Mouse (Mus musculus): ENCODE results near the gene Gm37240. TPM values are rescaled to one million over a fixed set of nuclear protein-coding genes. Genes with fewer than 3 reads are reported as not detected.

Gene Gm37240
- polyA plus RNA-seq, 1 experiment from 2014 or later: 4.6 TPM

DNA sequence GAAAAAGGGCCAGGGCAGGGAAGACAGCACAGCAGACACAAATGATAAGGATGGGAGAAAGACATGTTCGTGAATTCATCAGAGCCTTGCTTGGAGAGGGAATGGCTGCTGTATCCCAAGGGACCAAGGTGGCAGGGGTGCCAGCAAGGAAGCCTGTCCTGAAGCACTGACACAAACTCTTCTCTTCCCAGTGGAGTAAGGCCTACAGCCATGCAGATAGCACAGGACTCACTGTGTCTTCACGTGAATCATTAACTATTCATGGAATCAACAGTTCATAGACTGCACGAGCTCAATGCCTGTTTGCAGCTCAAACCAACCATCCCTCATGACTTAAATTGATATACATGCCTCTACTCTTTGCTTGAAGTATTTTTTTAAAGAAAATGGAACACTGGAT is 209.4 kb downstream of the Gm37240 start:
- 70% methylated on average over 3 of the region's 3 CpGs for WGBS
- Histone ChIP-seq H3K36me3 (ENCODE audit: control insufficient read depth, insufficient read depth, low read length) (no peaks in the 10 kb centered on the region), H3K4me3 (ENCODE audit: low read length) (no peak overlapping the region), H3K4me1 (replicated peaks; ENCODE audit: control insufficient read depth, insufficient read depth, low read length) (no peaks in the 10 kb centered on the region), H3K4me2 (ENCODE audit: low read depth, low read length) (no peak overlapping the region), H3K9me3 (ENCODE audit: control insufficient read depth, low read length) (no peaks in the 10 kb centered on the region), H3K27ac (ENCODE audit: low read length) (no peak overlapping the region), H3K27me3 (ENCODE audit: control insufficient read depth, insufficient read depth, low read depth, low read length) (no peaks in the 10 kb centered on the region), H3K9ac (ENCODE audit: low read length) (no peak overlapping the region)
- no peak for ATAC-seq (ENCODE audit: low read depth)

DNA sequence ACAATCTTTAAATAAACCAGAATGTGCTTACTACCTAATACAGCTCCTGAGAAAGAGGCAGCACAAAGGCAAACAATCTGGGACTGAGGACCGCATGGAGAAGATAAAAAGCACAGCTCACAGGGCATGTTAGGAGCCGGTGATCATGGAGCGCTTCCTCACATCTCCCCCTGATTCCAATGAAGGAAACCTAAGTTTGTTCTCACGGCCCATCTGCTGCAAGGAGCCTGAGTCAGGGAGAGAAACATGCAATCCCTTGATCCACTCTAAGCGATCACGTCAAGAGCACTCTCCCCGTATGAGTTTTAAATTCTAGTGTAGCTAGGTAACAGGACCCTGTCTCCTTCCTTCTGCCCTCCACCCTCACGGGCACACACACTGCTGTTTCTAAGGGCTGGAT is 210.2 kb downstream of the Gm37240 start:
- H3K9me3 ChIP-seq (ENCODE audit: control insufficient read depth, low read length): no peaks in the 10 kb centered on the region
- H3K27ac ChIP-seq (ENCODE audit: low read length): no peak overlapping the region
- 54% methylated on average over 8 of the region's 8 CpGs for WGBS
- ATAC-seq (ENCODE audit: low read depth): no peak
- H3K27me3 ChIP-seq (ENCODE audit: control insufficient read depth, insufficient read depth, low read depth, low read length): no peaks in the 10 kb centered on the region
- H3K4me3 ChIP-seq (ENCODE audit: low read length): no peak overlapping the region
- no peak overlapping the region for H3K4me2 ChIP-seq (ENCODE audit: low read depth, low read length)
- H3K36me3 ChIP-seq (ENCODE audit: control insufficient read depth, insufficient read depth, low read length): no peaks in the 10 kb centered on the region
- no peak overlapping the region for H3K9ac ChIP-seq (ENCODE audit: low read length)
- H3K4me1 ChIP-seq (replicated peaks; ENCODE audit: control insufficient read depth, insufficient read depth, low read length): no peaks in the 10 kb centered on the region

DNA sequence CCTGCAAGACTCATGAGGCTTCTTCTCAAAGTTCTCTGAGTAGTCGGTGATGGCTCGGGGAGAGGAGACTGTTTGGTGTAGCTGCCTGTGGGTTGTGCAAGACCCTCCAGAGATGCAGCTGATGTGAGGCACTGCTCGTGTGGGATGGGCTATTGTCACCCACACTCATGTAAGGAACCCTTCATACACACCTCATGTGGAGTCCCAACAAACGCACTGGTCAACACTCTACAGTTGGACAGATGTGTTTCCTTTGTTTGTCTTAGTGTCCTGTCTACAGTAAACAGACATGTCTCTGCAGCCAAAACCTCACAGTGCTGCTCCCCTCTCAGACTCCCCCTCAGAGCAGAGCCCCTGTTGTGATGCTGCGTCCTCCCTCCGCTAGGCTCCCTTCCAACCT is 217.5 kb downstream of the Gm37240 start:
- Histone ChIP-seq H3K4me3 (ENCODE audit: low read length) (no peak overlapping the region), H3K9me3 (ENCODE audit: control insufficient read depth, low read length) (no peaks in the 10 kb centered on the region), H3K4me1 (replicated peaks; ENCODE audit: control insufficient read depth, insufficient read depth, low read length) (no peaks in the 10 kb centered on the region), H3K9ac (ENCODE audit: low read length) (no peak overlapping the region), H3K27ac (ENCODE audit: low read length) (no peak overlapping the region), H3K27me3 (ENCODE audit: control insufficient read depth, insufficient read depth, low read depth, low read length) (no peaks in the 10 kb centered on the region), H3K36me3 (ENCODE audit: control insufficient read depth, insufficient read depth, low read length) (no peaks in the 10 kb centered on the region), H3K4me2 (ENCODE audit: low read depth, low read length) (no peak overlapping the region)
- ATAC-seq (ENCODE audit: low read depth): peak; percentile 52; the same call in 1 of the 2 replicates
- WGBS: 56% methylated on average over 6 of the region's 6 CpGs

DNA sequence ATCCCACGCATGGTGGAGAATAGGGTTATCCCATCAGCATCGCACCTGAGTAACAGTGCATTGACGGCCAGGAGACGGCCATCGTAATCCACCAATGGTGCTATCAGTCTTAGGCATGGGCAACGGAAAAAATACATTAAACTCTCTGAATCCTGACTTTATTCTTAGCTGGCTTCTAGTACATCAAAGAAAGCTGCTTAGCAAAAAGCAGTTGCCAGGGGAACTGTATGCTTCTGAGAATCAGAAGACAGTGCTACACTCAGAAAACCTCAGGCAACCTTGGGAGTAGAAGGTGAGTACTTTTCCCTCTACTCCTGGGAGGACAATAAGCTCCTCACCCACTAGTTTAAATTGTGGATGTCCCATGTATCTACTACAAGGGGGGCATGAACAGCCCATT is 219.6 kb downstream of the Gm37240 start:
- H3K4me1 ChIP-seq (replicated peaks; ENCODE audit: control insufficient read depth, insufficient read depth, low read length): no peaks in the 10 kb centered on the region
- H3K4me3 ChIP-seq (ENCODE audit: low read length): no peak overlapping the region
- ATAC-seq (ENCODE audit: low read depth): no peak
- no peak overlapping the region for H3K9ac ChIP-seq (ENCODE audit: low read length)
- H3K27ac ChIP-seq (ENCODE audit: low read length): no peak overlapping the region
- no peaks in the 10 kb centered on the region for H3K27me3 ChIP-seq (ENCODE audit: control insufficient read depth, insufficient read depth, low read depth, low read length)
- 86% methylated on average over 6 of the region's 6 CpGs for WGBS
- H3K9me3 ChIP-seq (ENCODE audit: control insufficient read depth, low read length): no peaks in the 10 kb centered on the region
- no peaks in the 10 kb centered on the region for H3K36me3 ChIP-seq (ENCODE audit: control insufficient read depth, insufficient read depth, low read length)
- no peak overlapping the region for H3K4me2 ChIP-seq (ENCODE audit: low read depth, low read length)

DNA sequence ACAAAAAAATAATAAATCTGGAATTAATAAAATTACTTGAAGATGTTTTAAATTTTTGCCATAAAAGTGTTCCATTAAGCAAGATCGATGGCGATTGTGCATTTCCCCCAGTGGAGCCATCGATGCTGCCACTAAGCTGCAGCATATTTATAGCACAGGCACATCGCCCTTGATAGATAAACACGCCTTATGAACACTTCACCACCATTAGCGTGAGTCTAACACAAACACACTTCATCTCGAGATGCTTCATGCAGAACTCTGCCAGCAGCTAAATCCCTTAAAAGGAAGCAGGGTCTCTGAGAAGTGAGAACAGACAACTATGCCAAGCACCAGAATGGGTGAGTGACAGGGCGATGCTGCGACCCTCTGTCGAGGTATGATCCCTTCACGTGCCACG is 220.6 kb downstream of the Gm37240 start:
- ATAC-seq (ENCODE audit: low read depth): no peak
- Histone ChIP-seq H3K4me2 (ENCODE audit: low read depth, low read length) (no peak overlapping the region), H3K4me1 (replicated peaks; ENCODE audit: control insufficient read depth, insufficient read depth, low read length) (no peaks in the 10 kb centered on the region), H3K9ac (ENCODE audit: low read length) (no peak overlapping the region), H3K27me3 (ENCODE audit: control insufficient read depth, insufficient read depth, low read depth, low read length) (no peaks in the 10 kb centered on the region), H3K9me3 (ENCODE audit: control insufficient read depth, low read length) (no peaks in the 10 kb centered on the region), H3K4me3 (ENCODE audit: low read length) (no peak overlapping the region), H3K27ac (ENCODE audit: low read length) (no peak overlapping the region), H3K36me3 (ENCODE audit: control insufficient read depth, insufficient read depth, low read length) (no peaks in the 10 kb centered on the region)
- 52% methylated on average over 12 of the region's 12 CpGs for WGBS

DNA sequence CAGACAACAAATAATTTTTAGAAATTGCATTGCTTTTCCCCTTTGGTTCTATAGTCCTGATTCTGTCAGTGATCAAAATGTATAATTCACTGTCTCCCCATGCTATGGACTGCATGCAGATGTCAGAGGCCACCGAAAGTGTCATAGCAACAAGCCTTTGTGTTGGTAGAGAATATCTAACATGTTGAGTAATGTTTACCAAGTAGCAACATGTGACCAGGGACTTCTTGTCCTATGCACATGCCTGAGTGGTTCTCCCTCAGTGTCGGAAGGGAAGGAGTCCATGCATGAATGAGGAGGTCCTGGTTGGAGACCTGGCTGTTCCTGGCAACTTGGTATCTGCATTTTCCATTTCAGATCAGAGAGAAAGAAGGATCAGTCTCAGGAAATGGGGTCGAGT is 221.2 kb downstream of the Gm37240 start:
- WGBS: 57% methylated on average over 3 of the region's 3 CpGs

DNA sequence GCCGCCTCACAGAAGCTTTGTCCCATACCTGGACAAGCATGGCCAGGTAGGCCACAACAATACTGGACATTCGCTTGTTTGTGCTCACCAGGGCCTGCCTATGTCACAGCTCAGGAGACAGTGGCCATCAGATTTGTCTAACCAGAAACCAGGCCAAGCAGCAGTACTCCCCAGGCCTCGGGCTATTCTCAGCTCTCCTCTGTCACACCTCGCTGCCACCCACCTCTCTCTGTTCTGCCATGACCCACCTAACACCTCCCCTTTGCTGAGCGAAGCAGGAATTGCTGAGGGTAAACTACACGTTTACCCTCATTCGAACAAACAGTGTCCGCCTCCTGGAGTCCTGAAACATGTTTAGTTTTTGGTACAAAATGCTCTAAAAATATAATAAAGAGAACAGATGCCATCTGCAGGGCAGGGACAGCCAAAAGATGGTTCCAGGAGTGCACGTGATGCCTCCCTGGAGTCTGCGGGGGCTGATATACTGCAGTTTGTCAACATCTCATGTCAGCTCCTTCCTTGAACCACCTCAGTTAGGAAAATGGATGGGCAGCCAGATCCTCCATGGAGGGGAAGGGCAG is 222.6 kb downstream of the Gm37240 start:
- WGBS: 78% methylated on average over 10 of the region's 10 CpGs
- H3K4me3 ChIP-seq (ENCODE audit: low read length): no peak overlapping the region
- no peaks in the 10 kb centered on the region for H3K27me3 ChIP-seq (ENCODE audit: control insufficient read depth, insufficient read depth, low read depth, low read length)
- H3K36me3 ChIP-seq (ENCODE audit: control insufficient read depth, insufficient read depth, low read length): no peaks in the 10 kb centered on the region
- no peak overlapping the region for H3K9ac ChIP-seq (ENCODE audit: low read length)
- H3K4me2 ChIP-seq (ENCODE audit: low read depth, low read length): no peak overlapping the region
- no peaks in the 10 kb centered on the region for H3K4me1 ChIP-seq (replicated peaks; ENCODE audit: control insufficient read depth, insufficient read depth, low read length)
- no peaks in the 10 kb centered on the region for H3K9me3 ChIP-seq (ENCODE audit: control insufficient read depth, low read length)
- no peak overlapping the region for H3K27ac ChIP-seq (ENCODE audit: low read length)
- ATAC-seq (ENCODE audit: low read depth): no peak

More for the DNA sequence above, 221.2 kb downstream of the Gm37240 start:
- no peaks in the 10 kb centered on the region for H3K9me3 ChIP-seq (ENCODE audit: control insufficient read depth, low read length)
- no peaks in the 10 kb centered on the region for H3K27me3 ChIP-seq (ENCODE audit: control insufficient read depth, insufficient read depth, low read depth, low read length)
- H3K27ac ChIP-seq (ENCODE audit: low read length): no peak overlapping the region
- no peak overlapping the region for H3K9ac ChIP-seq (ENCODE audit: low read length)
- no peak overlapping the region for H3K4me2 ChIP-seq (ENCODE audit: low read depth, low read length)
- ATAC-seq (ENCODE audit: low read depth): no peak
- H3K4me3 ChIP-seq (ENCODE audit: low read length): no peak overlapping the region
- no peaks in the 10 kb centered on the region for H3K36me3 ChIP-seq (ENCODE audit: control insufficient read depth, insufficient read depth, low read length)
- H3K4me1 ChIP-seq (replicated peaks; ENCODE audit: control insufficient read depth, insufficient read depth, low read length): no peaks in the 10 kb centered on the region

DNA sequence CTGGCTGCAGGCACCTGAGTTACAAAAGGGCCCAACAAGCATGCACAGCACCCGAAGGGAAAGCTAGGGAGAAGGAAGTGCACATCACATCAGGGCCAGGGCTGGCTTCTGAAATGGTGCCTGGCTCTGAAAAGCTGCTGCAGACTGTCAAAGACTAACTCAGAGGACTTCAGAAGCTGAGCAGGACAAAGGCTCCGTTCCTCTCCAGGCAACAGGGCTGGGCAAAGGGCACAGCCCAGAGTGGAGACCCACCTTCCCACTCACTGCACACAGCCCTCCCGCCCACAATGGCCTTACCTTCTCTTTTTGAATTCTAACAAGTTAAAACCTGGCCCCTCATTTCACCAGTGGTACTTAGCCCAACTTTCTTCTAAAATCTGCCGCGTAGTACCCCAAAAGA is 223.5 kb downstream of the Gm37240 start:
- no peaks in the 10 kb centered on the region for H3K36me3 ChIP-seq (ENCODE audit: control insufficient read depth, insufficient read depth, low read length)
- WGBS: 80% methylated on average over 5 of the region's 5 CpGs
- H3K4me3 ChIP-seq (ENCODE audit: low read length): no peak overlapping the region
- H3K4me1 ChIP-seq (replicated peaks; ENCODE audit: control insufficient read depth, insufficient read depth, low read length): no peaks in the 10 kb centered on the region
- ATAC-seq (ENCODE audit: low read depth): no peak
- H3K4me2 ChIP-seq (ENCODE audit: low read depth, low read length): no peak overlapping the region
- no peak overlapping the region for H3K9ac ChIP-seq (ENCODE audit: low read length)
- no peak overlapping the region for H3K27ac ChIP-seq (ENCODE audit: low read length)
- H3K27me3 ChIP-seq (ENCODE audit: control insufficient read depth, insufficient read depth, low read depth, low read length): no peaks in the 10 kb centered on the region
- H3K9me3 ChIP-seq (ENCODE audit: control insufficient read depth, low read length): no peaks in the 10 kb centered on the region

DNA sequence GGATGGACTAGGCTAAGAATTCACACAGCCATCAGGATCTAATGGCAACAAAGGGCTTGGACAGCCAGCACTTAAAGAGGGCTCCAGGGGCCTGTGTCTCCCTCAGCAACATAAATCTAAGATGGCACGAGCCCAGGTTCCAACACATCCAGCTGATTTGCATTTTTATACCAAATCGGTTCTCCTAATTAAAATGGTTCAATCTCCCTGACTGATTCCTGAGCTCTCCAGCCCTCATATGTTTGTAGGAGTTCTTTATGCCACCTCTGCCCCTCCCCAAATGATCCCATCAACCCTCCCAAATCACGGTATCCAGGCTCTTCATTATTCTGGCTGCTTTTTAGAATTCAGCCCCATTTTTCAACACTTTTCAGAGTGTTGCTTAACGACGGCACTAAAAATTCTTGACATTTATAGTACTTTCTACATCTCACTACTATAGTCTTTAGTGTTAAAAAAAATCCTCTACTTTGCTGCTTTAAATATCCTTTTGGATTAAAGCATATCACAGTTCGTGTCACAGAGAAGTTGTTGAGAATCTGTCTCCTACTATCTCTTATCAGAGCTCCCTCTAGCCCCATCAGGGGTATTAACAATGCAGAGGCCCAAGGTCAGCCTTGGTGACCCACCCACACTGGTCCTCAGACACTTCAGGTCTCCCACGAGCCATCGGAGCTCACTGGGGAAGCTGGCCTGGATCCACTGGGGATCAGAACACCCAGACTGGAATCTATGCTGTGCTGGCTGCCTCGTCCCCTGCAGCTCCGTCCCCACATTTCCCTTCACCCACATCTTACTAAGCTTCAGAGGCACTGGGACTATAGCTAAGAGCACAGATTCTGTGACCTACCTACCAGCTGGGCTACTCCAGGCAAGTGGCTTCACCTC is 225.1 kb downstream of the Gm37240 start:
- H3K9ac ChIP-seq (ENCODE audit: low read length): no peak overlapping the region

More for the DNA sequence above, 225.1 kb downstream of the Gm37240 start:
- no peak overlapping the region for H3K4me2 ChIP-seq (ENCODE audit: low read depth, low read length)
- H3K4me1 ChIP-seq (replicated peaks; ENCODE audit: control insufficient read depth, insufficient read depth, low read length): no peaks in the 10 kb centered on the region
- H3K9me3 ChIP-seq (ENCODE audit: control insufficient read depth, low read length): no peaks in the 10 kb centered on the region
- H3K27ac ChIP-seq (ENCODE audit: low read length): no peak overlapping the region
- H3K27me3 ChIP-seq (ENCODE audit: control insufficient read depth, insufficient read depth, low read depth, low read length): no peaks in the 10 kb centered on the region
- WGBS: 66% methylated on average over 10 of the region's 10 CpGs
- H3K4me3 ChIP-seq (ENCODE audit: low read length): no peak overlapping the region
- ATAC-seq (ENCODE audit: low read depth): no peak
- H3K36me3 ChIP-seq (ENCODE audit: control insufficient read depth, insufficient read depth, low read length): no peaks in the 10 kb centered on the region
